Mouse (Mus musculus): ENCODE data around the gene Anapc15.

The Anapc15 gene

GRCm38 (mm10) chr7:101863415-101863814, at the start of gene Anapc15:
Gene Anapc15, plus strand, starts transcription at chr7:101863715.
- DNase-seq (ENCODE audit: low read depth, low spot score), result no peak

DNA sequence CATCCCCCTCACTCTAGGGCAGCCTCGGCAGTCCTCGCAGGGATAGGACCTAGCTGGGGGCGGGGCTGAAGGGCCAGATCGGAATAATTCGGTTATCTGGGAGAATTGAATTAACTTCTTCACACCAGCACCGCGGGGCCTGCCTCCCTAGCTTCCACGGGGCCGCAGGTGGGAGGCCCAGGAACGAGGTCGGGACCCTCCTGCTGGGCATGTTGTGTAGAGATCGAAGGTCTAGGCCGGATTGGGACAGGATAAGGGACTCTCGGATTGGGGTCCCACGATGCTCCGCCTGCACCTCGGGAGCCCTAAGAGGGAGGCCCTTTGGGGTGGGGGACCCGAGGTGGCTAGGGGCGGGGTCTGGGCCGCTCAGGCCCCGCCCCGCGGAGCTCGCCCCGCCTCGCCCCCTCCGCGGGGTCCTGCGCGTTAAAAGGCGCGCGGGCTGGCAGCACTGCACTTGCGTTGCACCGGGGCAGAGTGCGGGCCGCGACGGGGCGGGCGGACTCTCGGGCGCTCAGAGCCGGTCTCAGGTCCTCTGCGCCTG, 45.6 kb upstream of the Anapc15 start, which contains the start of gene Phox2a:
Gene Phox2a, plus strand, starts transcription at position 453 of the 541 bp plus-strand sequence.
- no peak for DNase-seq (ENCODE audit: low read depth, low spot score)

- DNase-seq (ENCODE audit: low read depth, low spot score), result peak; percentile 25
Observed at GRCm38 (mm10) chr7:101820295-101821030, 43.1 kb upstream of the Anapc15 start.

DNA sequence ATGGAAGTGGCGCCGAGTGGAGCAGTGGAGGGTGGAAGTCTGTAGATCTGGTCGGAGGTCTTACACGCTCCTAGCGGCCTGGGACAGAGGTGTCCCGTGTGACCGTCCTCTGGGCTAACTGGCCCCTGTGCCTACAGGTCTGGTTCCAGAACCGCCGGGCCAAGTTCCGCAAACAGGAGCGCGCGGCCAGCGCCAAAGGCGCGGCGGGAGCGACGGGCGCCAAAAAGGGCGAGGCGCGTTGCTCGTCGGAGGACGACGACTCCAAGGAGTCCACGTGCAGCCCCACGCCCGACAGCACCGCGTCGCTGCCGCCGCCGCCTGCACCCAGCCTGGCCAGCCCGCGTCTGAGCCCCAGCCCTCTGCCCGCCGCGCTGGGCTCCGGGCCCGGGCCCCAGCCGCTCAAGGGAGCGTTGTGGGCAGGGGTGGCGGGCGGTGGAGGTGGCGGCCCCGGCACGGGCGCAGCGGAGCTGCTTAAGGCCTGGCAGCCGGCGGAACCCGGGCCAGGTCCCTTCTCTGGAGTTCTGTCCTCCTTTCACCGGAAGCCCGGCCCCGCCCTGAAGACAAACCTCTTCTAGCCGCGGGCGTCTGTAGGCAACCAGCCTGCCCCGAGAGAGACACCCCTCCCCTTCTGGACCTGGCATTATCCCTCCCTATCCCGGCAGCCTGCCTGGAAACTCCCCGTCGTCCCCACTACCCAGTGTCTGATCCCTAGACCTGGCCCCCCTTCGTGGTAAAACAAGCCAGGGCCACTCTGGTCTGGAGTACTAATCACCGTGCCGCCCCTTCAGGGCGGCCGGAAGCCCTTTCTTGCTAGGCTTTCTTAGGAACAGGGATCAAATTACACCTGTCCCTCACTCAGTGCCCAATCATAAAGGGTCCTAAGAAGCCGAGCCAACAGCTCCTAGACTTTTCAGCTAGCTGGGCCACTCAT, 41.7 kb upstream of the Anapc15 start:
- peak; percentile 46 for DNase-seq (ENCODE audit: low read depth, low spot score)

- no peak for DNase-seq (ENCODE audit: low read depth, low spot score)
Observed at GRCm38 (mm10) chr7:101822836-101823757, 40.4 kb upstream of the Anapc15 start.

DNA sequence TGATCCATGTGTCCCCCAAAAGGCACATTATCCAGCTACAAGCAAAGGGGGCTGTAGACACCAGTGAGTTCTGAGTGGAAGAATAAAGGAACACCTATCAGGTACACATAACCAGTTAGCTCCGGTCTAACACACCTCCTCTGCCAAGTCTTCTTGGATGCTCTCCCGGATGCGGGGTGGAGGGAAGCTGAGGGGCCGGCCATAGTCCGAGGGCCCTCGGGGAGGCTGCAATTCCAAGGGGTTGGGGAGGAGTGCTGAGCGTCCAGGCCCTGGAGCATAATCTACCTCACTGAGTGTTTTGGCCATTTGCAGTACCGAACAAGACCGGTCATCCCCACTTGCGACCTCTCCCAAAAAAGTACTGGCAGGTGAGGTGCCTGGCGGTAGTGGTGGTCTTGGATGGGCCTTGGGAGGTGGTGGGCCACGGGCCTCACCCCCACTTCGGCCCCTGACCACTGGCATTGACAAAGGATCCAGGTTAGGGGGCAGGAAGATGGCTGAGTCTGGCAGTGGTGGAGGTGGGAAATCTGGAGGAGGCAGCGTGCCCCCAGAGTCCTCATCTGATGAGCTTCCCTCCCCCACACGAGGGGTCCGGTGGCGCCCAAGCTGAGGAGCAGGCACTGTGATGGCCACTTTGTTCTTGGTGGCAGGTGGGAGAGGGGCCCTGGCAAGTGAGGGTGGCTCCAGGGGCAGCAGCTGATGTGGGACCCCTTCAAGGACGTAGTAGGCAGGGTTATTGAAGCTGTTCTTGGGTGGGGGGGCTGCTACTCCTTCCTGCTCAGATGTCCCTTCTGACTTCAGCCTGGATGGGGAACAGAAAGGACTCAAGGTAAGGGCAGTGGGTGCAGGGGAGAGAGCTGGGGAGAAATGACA, 39.5 kb upstream of the Anapc15 start:
- no peak for DNase-seq (ENCODE audit: low read depth, low spot score)

DNA sequence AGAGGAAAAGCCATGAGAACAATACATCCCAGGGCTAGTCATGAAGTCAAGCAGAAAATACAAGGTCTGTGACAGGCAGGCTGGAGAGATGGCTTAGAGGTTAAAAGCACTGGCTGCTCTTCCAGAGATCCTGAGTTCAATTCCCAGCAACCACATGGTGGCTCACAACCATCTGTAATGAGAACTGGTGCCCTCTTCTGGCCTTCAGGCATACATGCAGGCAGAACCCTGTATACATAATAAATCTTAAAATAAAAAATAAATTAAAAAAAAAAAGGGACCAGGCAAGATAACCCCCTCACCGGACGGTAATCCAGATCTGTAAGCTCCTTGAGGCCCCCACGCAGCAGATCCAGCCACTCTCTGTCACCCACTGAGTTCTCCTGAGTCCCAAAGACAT, 33.1 kb upstream of the Anapc15 start:
- DNase-seq (ENCODE audit: low read depth, low spot score), result no peak

DNA sequence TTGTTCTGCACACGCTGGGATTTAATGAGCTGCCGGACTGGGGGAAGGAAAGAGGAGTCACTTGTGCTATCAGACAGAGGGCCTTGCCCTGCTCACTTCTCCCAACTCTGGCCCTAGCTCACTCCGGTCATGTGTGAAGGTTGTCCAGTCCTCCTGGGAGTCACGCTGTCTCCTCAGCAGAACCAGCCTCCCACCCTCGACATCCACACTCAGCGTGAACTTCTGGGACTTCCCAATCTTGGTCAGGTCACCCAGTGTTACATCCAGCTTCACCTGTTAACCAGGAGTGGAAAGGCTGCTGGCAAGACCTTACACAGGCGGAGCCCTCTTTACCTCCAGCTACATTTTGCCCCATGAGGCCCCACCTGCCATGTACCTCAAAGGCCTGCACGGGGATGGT, 32.1 kb upstream of the Anapc15 start:
- no peak for DNase-seq (ENCODE audit: low read depth, low spot score)

DNA sequence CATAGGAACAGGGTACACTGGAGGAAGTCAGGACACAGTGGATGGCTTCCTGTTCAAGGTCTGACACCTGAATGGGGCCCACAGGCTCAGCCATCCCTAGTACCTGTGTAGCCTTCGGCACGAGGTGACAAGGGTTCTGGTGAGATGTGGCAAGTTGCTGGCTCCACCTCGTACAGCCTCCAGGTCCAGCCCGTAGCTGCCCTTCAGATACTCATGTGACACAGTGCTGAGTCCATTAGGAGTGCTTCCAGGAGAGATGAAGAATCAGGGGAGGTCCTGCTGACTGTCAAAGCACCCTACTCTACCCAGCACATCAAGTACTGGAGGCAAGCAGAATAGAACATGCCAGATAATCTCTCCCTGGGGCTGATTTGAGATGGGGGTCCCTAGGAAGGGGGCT, 31.1 kb upstream of the Anapc15 start:
- no peak for DNase-seq (ENCODE audit: low read depth, low spot score)

GRCm38 (mm10) chr7:101833352-101833751, 30.2 kb upstream of the Anapc15 start:
- no peak for DNase-seq (ENCODE audit: low read depth, low spot score)

- no peak for DNase-seq (ENCODE audit: low read depth, low spot score)
Observed at GRCm38 (mm10) chr7:101833916-101834584, 29.5 kb upstream of the Anapc15 start.

- no peak for DNase-seq (ENCODE audit: low read depth, low spot score)
Observed at GRCm38 (mm10) chr7:101834903-101835302, 28.6 kb upstream of the Anapc15 start.

GRCm38 (mm10) chr7:101835457-101836109, 27.9 kb upstream of the Anapc15 start:
- no peak for DNase-seq (ENCODE audit: low read depth, low spot score)

- DNase-seq (ENCODE audit: low read depth, low spot score), result peak; percentile 68
Observed at GRCm38 (mm10) chr7:101836271-101837153, 27.0 kb upstream of the Anapc15 start.

GRCm38 (mm10) chr7:101837154-101837605, 26.3 kb upstream of the Anapc15 start:
- peak; percentile 27 for DNase-seq (ENCODE audit: low read depth, low spot score)

DNA sequence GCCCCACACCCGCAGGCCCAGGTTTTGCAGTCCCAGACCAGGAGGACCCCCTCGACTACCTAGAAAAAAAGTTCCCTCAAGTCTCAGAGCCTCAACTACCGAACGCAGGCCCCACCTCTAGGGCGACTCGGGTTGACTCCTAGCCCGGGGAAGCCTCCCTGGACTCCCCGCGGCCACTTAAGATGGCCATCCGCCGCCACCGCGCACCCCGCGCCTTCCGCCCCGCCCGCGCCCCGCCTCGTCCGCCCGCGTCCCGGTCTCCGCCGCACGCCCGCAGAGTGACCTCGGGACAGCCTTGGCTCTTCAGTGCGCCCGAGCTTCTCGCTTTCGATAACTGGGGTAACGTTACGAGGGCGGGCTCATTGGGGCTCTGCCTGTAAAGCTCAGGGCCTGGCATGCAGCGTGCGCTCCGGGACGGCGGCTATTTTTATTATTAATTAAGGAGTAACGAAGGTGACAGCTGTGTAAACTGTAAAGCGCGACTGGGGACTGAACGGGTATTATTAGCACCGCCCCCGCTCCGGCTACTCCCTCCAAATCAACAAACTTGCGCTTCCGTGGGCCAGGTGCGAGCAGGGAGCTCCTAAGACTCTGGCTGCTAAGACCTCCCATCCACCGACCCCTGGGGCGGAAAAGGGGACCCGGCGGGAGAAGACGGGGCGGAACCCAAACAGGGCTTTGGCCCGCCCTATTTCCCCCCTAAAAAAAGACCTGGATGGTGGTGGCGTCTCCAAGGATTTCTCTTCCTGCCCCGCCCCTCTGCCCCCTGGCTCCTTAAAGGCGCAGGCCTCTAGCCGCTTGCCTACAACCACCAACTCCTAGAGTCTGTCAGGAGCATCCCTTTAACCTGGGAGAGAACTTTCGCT, 25.7 kb upstream of the Anapc15 start, which contains the start of gene Inppl1:
Gene Inppl1, minus strand, starts transcription at position 624 of the 866 bp plus-strand sequence.
- DNase-seq (ENCODE audit: low read depth, low spot score), result peak; percentile 41

GRCm38 (mm10) chr7:101844186-101844585, 19.3 kb upstream of the Anapc15 start:
- DNase-seq (ENCODE audit: low read depth, low spot score), result no peak

Measured in CD4-positive helper T cell, adult 2 months (primary cell).